Mouse (Mus musculus): ENCODE results near the gene Tgoln1. TPM values are rescaled to one million over a fixed set of nuclear protein-coding genes. Genes with fewer than 3 reads are reported as not detected.

The Tgoln1 gene
- total and polyA plus RNA-seq, 2 experiments from 2014 or later: 29.0 to 30.9 TPM

DNA sequence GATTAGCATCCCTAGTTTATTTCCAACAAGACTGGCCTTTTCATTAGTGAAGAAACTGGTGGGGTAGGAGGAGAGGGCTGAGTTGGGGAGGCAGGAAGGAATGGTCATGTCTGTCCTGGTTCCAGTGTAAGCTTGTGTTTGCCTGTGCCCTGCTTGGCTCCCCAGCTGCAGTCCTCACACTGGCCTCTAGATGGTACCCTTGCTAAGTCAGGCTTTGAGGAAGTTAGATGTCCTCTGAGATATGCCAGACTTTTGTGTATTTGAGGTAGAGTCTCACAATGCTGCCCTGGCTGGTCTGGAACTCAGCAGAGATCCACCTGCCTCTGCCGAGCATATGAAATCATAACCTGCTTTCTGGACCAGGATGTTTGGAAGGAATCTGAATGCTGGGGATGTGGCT is 15.1 kb downstream of the Tgoln1 start:
- H3K36me3 ChIP-seq (ENCODE audit: insufficient read depth): peaks cover 13% of the 10 kb centered on the region
- H3K9ac ChIP-seq: no peak overlapping the region
- H3K4me3 ChIP-seq (ENCODE audit: low read depth, low read length): no peak overlapping the region
- H3K4me1 ChIP-seq (ENCODE audit: insufficient read depth): peaks cover 6% of the 10 kb centered on the region
- H3K9me3 ChIP-seq (ENCODE audit: low read length): no peaks in the 10 kb centered on the region
- DNase-seq (peak; percentile 75), ATAC-seq (0 out of 2 replicates have a peak, but pooled peaks have one; percentile 17)
- H3K4me2 ChIP-seq (ENCODE audit: low read depth): no peak overlapping the region
- WGBS: 48% methylated on average over 1 of the region's 1 CpGs
- no peak overlapping the region for H3K27ac ChIP-seq (ENCODE audit: low read depth, low read length)
- TF ChIP-seq CTCF (IDR thresholded peaks at IDR 0.05; ENCODE audit: low read depth): peak; percentile 88
- no peaks in the 10 kb centered on the region for H3K27me3 ChIP-seq (ENCODE audit: insufficient read depth, low read length)

DNA sequence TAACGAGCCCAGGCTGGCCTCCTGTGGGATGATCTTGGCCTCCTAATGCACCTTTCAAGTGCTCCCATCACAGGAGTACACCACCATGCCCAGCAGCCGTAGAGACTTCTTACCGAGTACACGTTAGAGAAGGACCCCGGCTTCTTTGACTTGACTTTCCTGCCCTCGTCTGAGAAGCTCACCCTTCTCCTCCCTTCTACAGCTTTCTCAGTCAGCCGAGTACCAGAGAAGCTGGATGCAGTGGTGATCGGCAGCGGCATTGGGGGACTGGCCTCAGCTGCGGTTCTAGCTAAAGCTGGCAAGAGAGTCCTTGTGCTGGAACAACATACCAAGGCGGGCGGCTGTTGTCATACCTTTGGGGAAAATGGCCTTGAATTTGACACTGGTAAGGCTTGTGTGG is 16.0 kb downstream of the Tgoln1 start:
- H3K9ac ChIP-seq: no peak overlapping the region
- 86% methylated on average over 12 of the region's 12 CpGs for WGBS
- H3K9me3 ChIP-seq (ENCODE audit: low read length): no peaks in the 10 kb centered on the region
- no peak overlapping the region for H3K4me2 ChIP-seq (ENCODE audit: low read depth)
- peaks cover 3% of the 10 kb centered on the region; the same call in 1 of the 2 replicates for H3K36me3 ChIP-seq (ENCODE audit: insufficient read depth)
- no peak for ATAC-seq
- no peaks in the 10 kb centered on the region for H3K27me3 ChIP-seq (ENCODE audit: insufficient read depth, low read length)
- H3K27ac ChIP-seq (ENCODE audit: low read depth, low read length): no peak overlapping the region
- no peak for TF ChIP-seq CTCF (IDR thresholded peaks at IDR 0.05; ENCODE audit: low read depth)
- DNase-seq: no peak
- no peak overlapping the region for H3K4me3 ChIP-seq (ENCODE audit: low read depth, low read length)
- peaks cover 6% of the 10 kb centered on the region for H3K4me1 ChIP-seq (ENCODE audit: insufficient read depth)

DNA sequence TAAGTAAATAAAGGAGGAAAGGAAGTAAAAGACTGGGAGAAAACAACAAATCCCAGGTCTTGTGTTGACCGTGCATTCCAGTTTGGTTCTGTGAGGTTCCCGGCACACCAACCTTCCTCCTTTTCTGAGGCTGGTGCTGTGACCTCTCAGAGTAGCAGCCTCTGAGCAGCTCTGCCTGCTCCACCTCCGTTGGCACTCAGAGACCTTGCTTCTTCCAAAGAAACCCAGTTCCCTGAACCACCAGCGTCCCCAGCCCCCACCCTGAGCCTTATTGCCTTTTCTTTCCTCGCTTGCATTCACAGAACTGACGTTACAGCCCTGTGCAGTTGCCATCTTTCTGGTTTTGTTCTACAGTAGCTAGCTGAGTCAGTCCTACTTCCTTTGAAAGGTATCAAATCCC is 16.6 kb downstream of the Tgoln1 start:
- Histone ChIP-seq H3K4me1 (ENCODE audit: insufficient read depth) (peaks cover 6% of the 10 kb centered on the region), H3K27ac (ENCODE audit: low read depth, low read length) (no peak overlapping the region), H3K9ac (no peak overlapping the region), H3K4me2 (ENCODE audit: low read depth) (no peak overlapping the region), H3K9me3 (ENCODE audit: low read length) (no peaks in the 10 kb centered on the region), H3K36me3 (ENCODE audit: insufficient read depth) (no peaks in the 10 kb centered on the region), H3K4me3 (ENCODE audit: low read depth, low read length) (no peak overlapping the region), H3K27me3 (ENCODE audit: insufficient read depth, low read length) (no peaks in the 10 kb centered on the region)
- ATAC-seq (no peak), DNase-seq (no peak)
- WGBS: 75% methylated on average over 6 of the region's 6 CpGs
- no peak for TF ChIP-seq CTCF (IDR thresholded peaks at IDR 0.05; ENCODE audit: low read depth)

DNA sequence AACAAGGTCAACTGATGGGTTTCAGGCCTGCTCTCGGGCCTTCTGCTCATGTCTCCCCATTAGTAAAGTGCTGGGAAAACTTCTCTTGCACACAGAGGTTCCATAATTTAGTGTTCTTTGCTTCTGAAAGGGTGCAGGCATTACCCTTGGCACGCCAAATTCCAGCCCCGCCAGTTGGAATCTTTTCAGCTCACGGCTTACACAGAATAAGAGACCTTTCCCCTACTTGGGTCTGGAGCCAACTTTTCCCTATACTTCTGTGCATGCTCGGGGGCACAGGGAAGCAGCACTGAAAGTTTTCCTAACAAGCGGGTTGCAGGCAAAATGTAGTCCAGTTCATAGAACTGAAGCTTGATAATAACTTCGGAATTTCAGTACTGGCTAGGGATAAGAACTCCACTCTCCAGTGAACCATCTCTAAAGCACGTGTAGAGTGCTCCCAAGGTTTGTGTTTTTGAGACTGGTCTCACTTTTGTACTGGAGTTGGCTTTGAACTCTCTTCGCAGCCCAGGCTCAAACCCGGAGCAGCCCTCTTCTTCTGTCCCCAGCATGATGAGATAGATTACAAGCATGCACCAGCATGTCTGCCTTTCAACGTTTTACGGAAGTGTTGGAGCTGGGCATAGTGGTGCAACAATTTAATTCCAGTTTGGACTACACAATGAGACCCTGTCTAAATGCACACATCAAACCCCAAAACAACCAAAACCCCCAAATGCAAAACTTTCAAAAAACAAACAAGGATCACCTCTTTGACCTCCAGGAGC is 17.8 kb downstream of the Tgoln1 start:
- Histone ChIP-seq H3K9ac (peak overlapping the region; percentile 56), H3K9me3 (ENCODE audit: low read length) (no peaks in the 10 kb centered on the region), H3K27me3 (ENCODE audit: insufficient read depth, low read length) (no peaks in the 10 kb centered on the region), H3K4me1 (ENCODE audit: insufficient read depth) (peaks cover 6% of the 10 kb centered on the region), H3K4me3 (ENCODE audit: low read depth, low read length) (peak overlapping the region; percentile 55), H3K27ac (ENCODE audit: low read depth, low read length) (peak overlapping the region; percentile 54; the same call in 1 of the 2 replicates), H3K36me3 (ENCODE audit: insufficient read depth) (no peaks in the 10 kb centered on the region), H3K4me2 (ENCODE audit: low read depth) (peak overlapping the region; percentile 61)
- 35% methylated on average over 12 of the region's 12 CpGs for WGBS
- DNase-seq (no peak), ATAC-seq (peak; percentile 11)
- TF ChIP-seq CTCF (IDR thresholded peaks at IDR 0.05; ENCODE audit: low read depth): no peak

DNA sequence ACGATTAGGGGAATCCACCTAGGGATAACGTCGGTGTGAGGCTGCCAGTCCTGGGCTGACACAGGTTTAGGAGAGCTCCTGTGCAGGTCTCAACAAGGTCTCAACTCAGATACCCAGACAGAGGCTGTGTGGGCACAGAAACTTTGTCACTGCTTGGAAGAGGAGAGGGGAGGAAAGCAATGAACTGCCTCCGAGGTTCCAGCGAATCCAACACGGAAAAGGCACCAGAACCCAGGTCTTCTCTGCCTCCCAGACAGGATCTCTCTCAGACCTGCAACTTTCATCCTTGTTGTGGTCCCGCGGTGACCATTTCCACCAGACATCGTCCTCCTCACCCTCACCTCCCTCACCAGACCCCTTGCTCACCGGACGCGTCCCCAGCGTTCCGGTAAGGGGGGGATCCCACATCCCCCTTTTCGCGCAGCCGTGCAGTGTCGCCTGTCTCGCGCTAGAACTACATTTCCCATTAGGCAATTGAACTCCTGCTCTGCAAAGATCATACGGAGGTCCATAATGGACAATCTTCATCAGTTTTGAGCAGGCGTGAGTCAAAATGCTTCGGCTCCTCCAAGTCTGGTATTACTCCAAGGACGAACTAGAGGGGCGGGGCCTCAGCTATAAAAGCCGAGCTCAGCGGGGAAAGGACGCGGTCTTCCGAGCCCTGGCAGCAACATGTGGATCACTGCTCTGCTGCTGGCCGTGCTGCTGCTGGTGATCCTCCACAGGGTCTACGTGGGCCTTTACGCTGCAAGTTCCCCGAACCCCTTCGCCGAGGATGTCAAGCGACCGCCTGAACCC is 18.6 kb downstream of the Tgoln1 start, which contains the start of the genes Elmod3 and Retsat:
Gene Elmod3, minus strand, starts transcription at position 458 of the 798 bp plus-strand sequence.
Gene Retsat, plus strand, starts transcription at position 520 of the 798 bp plus-strand sequence.
- H3K36me3 ChIP-seq (ENCODE audit: insufficient read depth): no peaks in the 10 kb centered on the region
- H3K9ac ChIP-seq: peak within 1 kb of the TSS; percentile 56
- H3K4me2 ChIP-seq (ENCODE audit: low read depth): peak within 1 kb of the TSS; percentile 61
- under 1% methylated on average over 38 of the region's 38 CpGs for WGBS
- DNase-seq (peak; percentile 93), ATAC-seq (peak; percentile 95)
- no peaks in the 10 kb centered on the region for H3K27me3 ChIP-seq (ENCODE audit: insufficient read depth, low read length)
- H3K9me3 ChIP-seq (ENCODE audit: low read length): no peaks in the 10 kb centered on the region
- TF ChIP-seq CTCF (IDR thresholded peaks at IDR 0.05; ENCODE audit: low read depth): no peak
- peak within 1 kb of the TSS; percentile 55 for H3K4me3 ChIP-seq (ENCODE audit: low read depth, low read length)
- H3K27ac ChIP-seq (ENCODE audit: low read depth, low read length): peak within 1 kb of the TSS; percentile 54
- H3K4me1 ChIP-seq (ENCODE audit: insufficient read depth): peaks cover 6% of the 10 kb centered on the region

DNA sequence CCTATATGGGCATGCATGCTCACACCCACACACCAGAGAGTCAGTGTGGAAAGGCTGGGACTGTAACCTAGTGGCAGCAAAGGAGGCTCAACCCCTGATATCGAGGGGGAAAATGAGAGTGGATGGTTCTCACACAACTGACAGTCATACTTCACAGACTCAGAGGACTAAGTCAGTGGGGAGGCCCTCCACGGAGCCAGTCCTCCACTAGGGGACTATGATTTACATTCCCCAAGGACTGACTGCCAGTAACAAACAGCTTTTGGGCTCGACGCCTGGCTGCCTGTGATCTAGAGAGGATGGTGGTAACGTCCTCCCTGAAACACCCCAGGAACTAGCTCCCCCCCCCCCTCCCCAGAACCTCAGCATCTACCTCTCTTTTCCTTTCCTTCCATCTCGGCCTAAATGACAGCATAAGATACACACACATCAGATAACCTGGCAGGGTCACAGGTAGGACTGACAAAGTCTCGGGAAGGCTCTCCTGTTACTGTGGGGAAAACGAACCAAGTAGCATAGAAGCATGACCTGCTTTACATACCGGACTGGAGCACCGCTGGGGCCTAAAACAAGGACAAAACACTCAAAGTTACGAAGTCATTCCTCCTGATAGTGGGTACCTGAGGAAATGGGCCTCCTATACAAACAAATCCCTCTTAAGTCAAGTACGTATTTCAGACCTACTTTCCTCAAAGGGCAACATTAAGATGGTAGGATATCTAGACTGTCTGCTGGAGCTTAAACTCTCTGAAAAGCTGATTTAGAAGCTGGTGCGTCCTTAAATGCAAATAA is 19.5 kb downstream of the Tgoln1 start:
- TF ChIP-seq CTCF (IDR thresholded peaks at IDR 0.05; ENCODE audit: low read depth): peak; percentile 26; the same call in 1 of the 2 replicates
- WGBS: 46% methylated on average over 13 of the region's 13 CpGs
- peaks cover 6% of the 10 kb centered on the region for H3K4me1 ChIP-seq (ENCODE audit: insufficient read depth)
- H3K27ac ChIP-seq (ENCODE audit: low read depth, low read length): no peak overlapping the region
- peak overlapping the region; percentile 61 for H3K4me2 ChIP-seq (ENCODE audit: low read depth)
- ATAC-seq (no peak), DNase-seq (peak; percentile 7)
- H3K36me3 ChIP-seq (ENCODE audit: insufficient read depth): no peaks in the 10 kb centered on the region
- no peaks in the 10 kb centered on the region for H3K9me3 ChIP-seq (ENCODE audit: low read length)
- no peaks in the 10 kb centered on the region for H3K27me3 ChIP-seq (ENCODE audit: insufficient read depth, low read length)
- H3K9ac ChIP-seq: peak overlapping the region; percentile 56
- peak overlapping the region; percentile 55 for H3K4me3 ChIP-seq (ENCODE audit: low read depth, low read length)

Measured in forebrain, postnatal 0 days (tissue).